Mouse (Mus musculus): Measurements from ENCODE around the gene 1700010B08Rik.

- TF ChIP-seq CTCF (IDR thresholded peaks at IDR 0.05; ENCODE audit: low read depth) (no peak), EP300 (IDR thresholded peaks at IDR 0.05; ENCODE audit: low read depth) (no peak)
These were observed 25.0 kb downstream of the 1700010B08Rik start for GRCm38 (mm10) chr2:173744070-173744815.
